Mouse (Mus musculus) MEL (cell line): ENCODE results near the gene Sdhaf1. TPM values are rescaled to one million over a fixed set of nuclear protein-coding genes. Genes with fewer than 3 reads are reported as not detected.

ENCODE experiments used
- DNase-seq: peaks from one replicate; pipeline ENCODE4 v3.0.0; 2011; ENCODE audit warnings: low read depth, low spot score
- H3K27ac ChIP-seq: 2 replicates; pipeline ENCODE4 v1.5.1; 2012; ENCODE audit warnings: low read depth, mild to moderate bottlenecking, control low read depth, low read length, moderate library complexity; ENCODE audit not compliant: control insufficient read depth
- H3K27me3 ChIP-seq, 2 experiments: fragments of 150-350 bp in 1 of 2; sonication (generic) in 1 of 2; 2 replicates each; pipeline ENCODE4 v1.6.1; 2012; ENCODE audit warnings: low read length in 2 of 2, mild to moderate bottlenecking in 2 of 2, improper control_type of control experiment in 1 of 2, moderate library complexity in 1 of 2; ENCODE audit not compliant: insufficient read depth in 2 of 2, control insufficient read depth in 1 of 2
- H3K36me3 ChIP-seq, 2 experiments: 2 replicates each; pipeline ENCODE4 v1.6.1; 2012 to 2014; ENCODE audit warnings: low read length in 2 of 2, improper control_type of control experiment in 1 of 2, inconsistent platforms in 1 of 2, mild to moderate bottlenecking in 1 of 2; ENCODE audit not compliant: insufficient read depth in 2 of 2, control insufficient read depth in 1 of 2
- H3K4me1 ChIP-seq, 2 experiments: fragments of 150-350 bp in 1 of 2; sonication (generic) in 1 of 2; 2 replicates each; pipeline ENCODE4 v1.6.1; 2012; ENCODE audit warnings: low read length in 2 of 2, improper control_type of control experiment in 1 of 2, mild to moderate bottlenecking in 1 of 2; ENCODE audit not compliant: insufficient read depth in 2 of 2, control insufficient read depth in 1 of 2
- H3K4me3 ChIP-seq, 2 experiments: fragments of 150-350 bp in 1 of 2; sonication (generic) in 1 of 2; 2 replicates each; pipeline ENCODE4 v1.5.1; 2012; ENCODE audit warnings: low read depth in 2 of 2, low read length in 2 of 2, mild to moderate bottlenecking in 2 of 2, moderate library complexity in 2 of 2, control low read depth in 1 of 2, improper control_type of control experiment in 1 of 2; ENCODE audit not compliant: control insufficient read depth in 1 of 2, insufficient read depth in 1 of 2
- H3K79me2 ChIP-seq: 2 replicates; pipeline ENCODE4 v1.6.1; 2012; ENCODE audit warnings: mild to moderate bottlenecking, low read length, moderate library complexity; ENCODE audit not compliant: control insufficient read depth, poor library complexity, insufficient read depth
- H3K9ac ChIP-seq: 2 replicates; pipeline ENCODE4 v1.6.1; 2012; ENCODE audit warnings: low read depth, mild to moderate bottlenecking, control low read depth, low read length, moderate library complexity; ENCODE audit not compliant: control insufficient read depth, poor library complexity, severe bottlenecking
- H3K9me3 ChIP-seq: fragments of 150-350 bp; sonication (generic); replicated peaks from 2 replicates; pipeline ENCODE4 v1.6.1; 2012; ENCODE audit warnings: mild to moderate bottlenecking, low read length, improper control_type of control experiment, moderate library complexity; ENCODE audit not compliant: insufficient read depth
- BHLHE40 ChIP-seq: IDR thresholded peaks from 2 replicates; pipeline ENCODE4 v1.6.1; 2012; ENCODE audit warnings: low read depth, mild to moderate bottlenecking, inconsistent platforms, low read length, improper control_type of control experiment, borderline replicate concordance
- CHD1 ChIP-seq: IDR thresholded peaks from 2 replicates; pipeline ENCODE4 v1.6.1; 2012; ENCODE audit warnings: low read depth, mild to moderate bottlenecking, inconsistent platforms, low read length, improper control_type of control experiment
- CTCF ChIP-seq, 3 experiments: IDR thresholded peaks in 2 of 3; conservative IDR thresholded peaks in 1 of 3; 2 replicates each; pipeline ENCODE4 v1.5.1; 2011 to 2012; ENCODE audit warnings: low read length in 3 of 3, low read depth in 2 of 3, mild to moderate bottlenecking in 2 of 3, improper control_type of control experiment in 1 of 3, inconsistent platforms in 1 of 3, mixed read lengths in 1 of 3, moderate library complexity in 1 of 3; ENCODE audit not compliant: control insufficient read depth in 1 of 3, insufficient read depth in 1 of 3, poor library complexity in 1 of 3, severe bottlenecking in 1 of 3
- ELF1 ChIP-seq: IDR thresholded peaks from 2 replicates; pipeline ENCODE4 v1.6.1; 2014; ENCODE audit warnings: low read depth, mild to moderate bottlenecking, inconsistent platforms, low read length, improper control_type of control experiment, moderate library complexity
- EP300 ChIP-seq, 2 experiments: IDR thresholded peaks; 2 replicates each; pipeline ENCODE4 v1.6.1; 2011; ENCODE audit warnings: improper control_type of control experiment in 2 of 2, low read length in 2 of 2, low read depth in 1 of 2, mild to moderate bottlenecking in 1 of 2
- GATA1 ChIP-seq: IDR thresholded peaks from 2 replicates; pipeline ENCODE4 v1.6.1; 2011; ENCODE audit warnings: low read depth, low read length, improper control_type of control experiment
- JUND ChIP-seq: IDR thresholded peaks from 2 replicates; pipeline ENCODE4 v1.6.1; 2011; ENCODE audit warnings: low read depth, mild to moderate bottlenecking, improper control_type of control experiment, low read length
- KAT2A ChIP-seq: conservative IDR thresholded peaks from 2 replicates; pipeline ENCODE4 v1.6.1; 2012; ENCODE audit warnings: low read depth, low read length, improper control_type of control experiment, inconsistent platforms
- MAX ChIP-seq: IDR thresholded peaks from 2 replicates; pipeline ENCODE4 v1.6.1; 2011; ENCODE audit warnings: low read length, improper control_type of control experiment
- MAZ ChIP-seq: IDR thresholded peaks from 2 replicates; pipeline ENCODE4 v1.6.1; 2012; ENCODE audit warnings: low read depth, mild to moderate bottlenecking, inconsistent platforms, low read length, improper control_type of control experiment
- MYB ChIP-seq: IDR thresholded peaks from 2 replicates; pipeline ENCODE4 v1.6.1; 2011; ENCODE audit warnings: mild to moderate bottlenecking, low read depth, low read length, improper control_type of control experiment
- MYC ChIP-seq: IDR thresholded peaks from 2 replicates; pipeline ENCODE4 v1.6.1; 2011; ENCODE audit warnings: low read depth, mild to moderate bottlenecking, low read length, improper control_type of control experiment, moderate library complexity
- RAD21 ChIP-seq: IDR thresholded peaks from 2 replicates; pipeline ENCODE4 v1.6.1; 2011; ENCODE audit warnings: mild to moderate bottlenecking, low read depth, low read length, improper control_type of control experiment
- SIN3A ChIP-seq: IDR thresholded peaks from 2 replicates; pipeline ENCODE4 v1.6.1; 2012; ENCODE audit warnings: low read length, improper control_type of control experiment, inconsistent platforms
- TBP ChIP-seq: IDR thresholded peaks from 2 replicates; pipeline ENCODE4 v1.8.0; 2011; ENCODE audit warnings: low read depth, low read length, improper control_type of control experiment
- UBTF ChIP-seq: IDR thresholded peaks from 2 replicates; pipeline ENCODE4 v1.6.1; 2012; ENCODE audit warnings: low read depth, mild to moderate bottlenecking, inconsistent platforms, low read length, improper control_type of control experiment, moderate library complexity, borderline replicate concordance; ENCODE audit not compliant: insufficient read depth
- USF1 ChIP-seq: IDR thresholded peaks from 2 replicates; pipeline ENCODE4 v1.6.1; 2014; ENCODE audit warnings: low read depth, mild to moderate bottlenecking, inconsistent platforms, low read length, improper control_type of control experiment, moderate library complexity
- USF2 ChIP-seq, 2 experiments: IDR thresholded peaks; 2 replicates each; pipeline ENCODE4 v1.6.1; 2011 to 2012; ENCODE audit warnings: improper control_type of control experiment in 2 of 2, low read length in 2 of 2, borderline replicate concordance in 1 of 2, inconsistent platforms in 1 of 2, low read depth in 1 of 2, mild to moderate bottlenecking in 1 of 2; ENCODE audit not compliant: insufficient read depth in 1 of 2
- ZKSCAN1 ChIP-seq: IDR thresholded peaks from 2 replicates; pipeline ENCODE4 v1.6.1; 2012; ENCODE audit warnings: low read depth, mild to moderate bottlenecking, inconsistent platforms, low read length, improper control_type of control experiment, moderate library complexity
- ZMIZ1 ChIP-seq: IDR thresholded peaks from 2 replicates; pipeline ENCODE4 v1.6.1; 2012; ENCODE audit warnings: low read depth, mild to moderate bottlenecking, inconsistent platforms, low read length, improper control_type of control experiment, moderate library complexity
- polyA plus RNA-seq, 2 experiments: library from polyadenylated mRNA; stranded (reverse) in 1 of 2; unstranded in 1 of 2; fragments of >175 nt in 1 of 2; fragments of >200 nt in 1 of 2; gene quantifications; 2 replicates each; pipeline versions ENCODE4 v1.2.1 to v1.2.4; 2012; ENCODE audit warnings: low replicate concordance in 2 of 2, low read depth in 1 of 2; ENCODE audit not compliant: insufficient read length in 2 of 2, insufficient read depth in 1 of 2, missing spikeins in 1 of 2
- total RNA-seq: library from RNA; depleted of rRNA; stranded (reverse); fragments of 300-350 nt; gene quantifications from 2 replicates; pipeline ENCODE4 v1.2.3, GENCODE M21; 2012

The Sdhaf1 gene
- total and polyA plus RNA-seq, 3 experiments = 4.3 to 8.1 TPM; not detected in 1

DNA sequence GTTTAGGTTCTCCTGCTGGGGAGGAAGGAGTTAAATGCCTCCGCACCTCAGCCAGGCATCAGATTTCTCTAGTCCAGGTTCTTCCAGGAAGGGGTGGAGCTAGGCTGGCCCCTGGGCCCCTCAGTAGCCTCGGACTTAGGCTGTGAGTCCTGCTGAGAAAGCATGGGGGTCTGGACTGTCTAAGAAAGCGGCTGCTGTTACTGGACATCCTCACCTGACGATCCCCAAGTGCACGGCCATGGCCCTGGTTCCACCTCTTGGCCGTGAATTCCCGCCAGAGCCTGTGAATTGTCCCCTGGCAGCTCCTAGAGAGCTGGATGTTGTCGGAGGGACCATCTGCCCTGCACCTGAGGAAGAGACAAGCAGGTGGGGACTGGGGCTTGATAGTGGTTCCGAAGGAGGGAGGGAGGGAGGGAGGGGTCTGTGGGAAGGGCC lies 9.0 kb downstream of the Sdhaf1 start, which contains the start of gene Syne4:
TSS of gene Syne4 (plus strand) at position 87 of the 435 bp plus-strand sequence.
- no peak for DNase-seq
- Histone ChIP-seq H3K4me1 (no peaks in the 10 kb centered on the region; a peak in 1 of 4 replicates), H3K79me2 (no peaks in the 10 kb centered on the region), H3K36me3 (no peaks in the 10 kb centered on the region), H3K27ac (no peak within 1 kb of the TSS), H3K4me3 (no peak within 1 kb of the TSS)
- no peak for TF ChIP-seq GATA1
- no peak for TF ChIP-seq MYC
- no peak for TF ChIP-seq BHLHE40
- TF ChIP-seq ZMIZ1 = no peak
- TF ChIP-seq SIN3A = no peak
- TF ChIP-seq USF2 (IDR thresholded peaks at IDR 0.05; ENCODE audit: borderline replicate concordance in 1 of 2, insufficient read depth in 1 of 2, low read depth in 1 of 2, low read length in 2 of 2) = no peak
- TF ChIP-seq USF1 = no peak
- TF ChIP-seq MAX = no peak
- TF ChIP-seq ZKSCAN1 = no peak
- TF ChIP-seq ELF1 = no peak
- no peak for TF ChIP-seq CHD1
- TF ChIP-seq RAD21 = no peak
- TF ChIP-seq MAZ = no peak
- TF ChIP-seq, all 39 proteins: peak for 0
- no peaks in the 10 kb centered on the region for H3K27me3 ChIP-seq
- no peaks in the 10 kb centered on the region for H3K9me3 ChIP-seq
- H3K9ac ChIP-seq = no peak within 1 kb of the TSS

DNA sequence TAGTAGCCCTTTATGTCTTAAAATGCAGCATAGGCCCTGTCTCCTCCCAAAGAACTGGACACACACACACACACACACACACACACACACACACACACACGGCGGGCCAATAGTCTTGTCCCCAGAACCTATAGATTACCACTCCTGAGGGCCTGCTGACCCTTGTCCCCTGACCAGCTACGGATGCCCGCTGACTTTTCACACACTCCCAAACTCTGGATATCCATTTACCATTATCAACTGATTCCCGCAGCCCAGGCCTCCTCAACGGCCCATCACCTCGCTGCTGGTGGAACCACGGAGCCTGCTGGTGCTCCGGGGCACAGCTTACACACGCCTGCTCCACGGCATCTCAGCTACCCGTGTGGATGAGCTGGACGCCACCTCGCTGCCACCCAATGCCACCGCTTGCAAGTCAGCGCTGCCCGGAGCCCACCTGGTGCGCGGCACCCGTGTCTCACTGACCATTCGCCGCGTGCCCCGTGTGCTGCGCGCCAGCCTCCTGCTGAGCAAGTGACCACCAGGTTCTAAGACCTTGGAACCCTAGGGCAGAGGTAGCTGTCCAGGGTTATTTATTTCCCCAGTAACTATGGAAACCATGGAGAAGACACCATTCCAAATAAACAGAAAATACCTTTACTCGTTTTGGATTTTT lies 9.9 kb downstream of the Sdhaf1 start:
- Histone ChIP-seq H3K9ac (no peak overlapping the region), H3K4me3 (no peak overlapping the region), H3K27me3 (no peaks in the 10 kb centered on the region), H3K27ac (no peak overlapping the region), H3K9me3 (no peaks in the 10 kb centered on the region), H3K36me3 (no peaks in the 10 kb centered on the region), H3K4me1 (peaks cover 0 to 7% of the 10 kb centered on the region in 2 experiments; a peak in 1 of 4 replicates), H3K79me2 (no peaks in the 10 kb centered on the region)
- DNase-seq = no peak
- no peak for TF ChIP-seq UBTF
- no peak for TF ChIP-seq TBP
- TF ChIP-seq MAX = no peak
- no peak for TF ChIP-seq MYB
- TF ChIP-seq MYC = no peak
- no peak for TF ChIP-seq CTCF (IDR thresholded peaks at IDR 0.05 in 2 of 3, conservative IDR thresholded peaks at IDR 0.05 in 1 of 3; ENCODE audit: control insufficient read depth in 1 of 3, insufficient read depth in 1 of 3, low read depth in 2 of 3, low read length in 3 of 3, poor library complexity in 1 of 3, severe bottlenecking in 1 of 3)
- TF ChIP-seq JUND = no peak
- TF ChIP-seq KAT2A = no peak
- TF ChIP-seq EP300 (IDR thresholded peaks at IDR 0.05; ENCODE audit: low read depth in 1 of 2, low read length in 2 of 2) = no peak
